Mouse (Mus musculus): ENCODE measurements around the gene Il1rl1.

DNA sequence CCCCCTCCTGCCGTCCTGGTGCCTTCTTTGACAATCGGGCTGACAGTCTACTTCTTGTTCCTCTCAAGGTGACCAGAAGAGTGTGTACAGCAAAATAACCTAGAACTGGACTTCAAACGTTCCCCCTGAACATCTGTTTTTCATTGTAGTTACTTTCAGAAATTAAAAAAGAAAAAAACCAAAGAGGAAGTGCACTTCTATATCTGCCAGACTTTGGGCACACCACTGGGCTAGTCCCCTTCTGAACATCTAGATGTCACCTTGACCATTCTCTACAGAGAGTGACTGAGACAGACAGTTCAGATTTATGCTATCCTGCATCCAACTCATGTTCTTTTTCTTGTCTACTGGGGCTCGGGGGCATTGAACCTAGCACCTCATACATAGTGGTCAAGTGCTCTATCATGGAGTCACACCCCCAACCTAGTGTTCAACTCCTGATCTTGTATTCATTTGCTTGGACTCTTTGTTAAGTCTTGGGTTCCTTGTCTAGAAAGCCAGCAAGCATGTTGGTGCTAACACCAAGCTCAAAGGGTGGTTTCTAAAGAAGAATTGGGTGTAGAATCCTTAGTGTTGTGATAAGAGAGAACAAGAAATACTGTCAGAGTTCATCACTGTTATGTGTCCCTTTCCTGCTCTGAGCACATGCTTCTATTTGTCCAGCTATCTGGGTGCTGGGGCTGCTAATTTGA, 919 bp downstream of the Il1rl1 start:
- no peak for TF ChIP-seq CTCF (IDR thresholded peaks at IDR 0.05; ENCODE audit: low read depth)
- no peak for TF ChIP-seq EP300 (IDR thresholded peaks at IDR 0.05; ENCODE audit: low read depth)
